Mouse (Mus musculus): ENCODE measurements around the gene St3gal3.

The St3gal3 gene

GRCm38 (mm10) chr4:118085025-118085424, 49.7 kb downstream of the St3gal3 start:
- DNase-seq: no peak

DNA sequence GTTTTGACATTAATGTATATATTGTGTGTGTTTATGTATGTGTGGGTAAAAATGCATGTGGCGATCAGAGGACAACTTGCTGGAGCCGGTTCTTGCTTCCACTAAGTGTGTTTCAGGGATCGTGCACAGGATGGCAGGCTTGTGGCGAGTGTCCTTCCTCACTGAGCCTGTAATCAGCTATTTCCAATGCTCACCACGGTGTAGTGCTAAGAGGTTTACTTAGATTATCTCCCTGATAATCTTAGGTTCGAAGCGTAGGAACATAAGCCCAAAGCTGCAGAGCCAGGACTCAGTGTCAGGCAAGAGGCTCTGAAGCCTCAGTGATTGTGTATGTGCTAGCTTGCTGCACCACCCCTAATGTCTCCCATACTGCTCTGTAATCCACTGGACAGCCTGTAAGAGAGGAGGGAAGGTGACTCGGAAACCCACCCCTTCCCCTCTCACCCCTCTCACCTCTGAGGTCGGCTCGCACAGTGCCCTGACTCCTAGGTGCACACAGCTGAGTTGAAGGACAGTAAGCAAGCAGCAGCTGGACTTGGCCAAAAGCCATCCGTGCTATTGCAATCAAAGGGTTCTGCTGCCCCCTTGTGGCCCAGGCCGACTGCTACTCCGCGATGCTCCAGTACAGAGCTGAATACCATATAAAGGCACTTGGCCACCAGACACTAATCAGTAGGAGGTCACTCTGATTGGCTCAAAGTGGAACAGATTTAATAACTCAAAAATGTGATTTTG, 51.3 kb downstream of the St3gal3 start:
- peak; percentile 95 for DNase-seq

- no peak for DNase-seq
Observed at GRCm38 (mm10) chr4:118081608-118082331, 52.9 kb downstream of the St3gal3 start.

- no peak for DNase-seq
Observed at GRCm38 (mm10) chr4:118080481-118080880, 54.2 kb downstream of the St3gal3 start.

DNA sequence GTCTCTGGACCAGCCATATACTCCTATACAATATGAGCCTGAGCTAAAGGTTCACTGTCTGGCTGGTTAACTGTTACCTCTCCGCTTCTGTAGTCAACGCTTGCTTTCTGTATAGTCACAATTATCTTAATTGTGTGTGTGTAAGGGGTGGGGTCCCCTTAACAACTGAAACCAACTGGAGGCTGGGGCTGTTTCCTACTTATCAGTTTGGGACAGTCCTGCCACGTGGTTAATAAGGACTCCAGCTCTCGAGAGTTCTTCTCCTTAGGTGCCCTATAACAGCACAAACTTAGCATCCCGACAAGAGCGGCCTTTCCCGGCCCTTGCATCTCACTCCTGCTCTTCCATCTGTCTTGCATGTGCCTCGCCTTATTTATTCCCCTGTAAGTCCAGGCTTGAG, 55.5 kb downstream of the St3gal3 start:
- no peak for DNase-seq

GRCm38 (mm10) chr4:118078576-118078975, 56.1 kb downstream of the St3gal3 start:
- no peak for DNase-seq

- DNase-seq: no peak
Observed at GRCm38 (mm10) chr4:118077293-118077752, 57.4 kb downstream of the St3gal3 start.

GRCm38 (mm10) chr4:118076648-118077047, 58.1 kb downstream of the St3gal3 start:
- DNase-seq: no peak

DNA sequence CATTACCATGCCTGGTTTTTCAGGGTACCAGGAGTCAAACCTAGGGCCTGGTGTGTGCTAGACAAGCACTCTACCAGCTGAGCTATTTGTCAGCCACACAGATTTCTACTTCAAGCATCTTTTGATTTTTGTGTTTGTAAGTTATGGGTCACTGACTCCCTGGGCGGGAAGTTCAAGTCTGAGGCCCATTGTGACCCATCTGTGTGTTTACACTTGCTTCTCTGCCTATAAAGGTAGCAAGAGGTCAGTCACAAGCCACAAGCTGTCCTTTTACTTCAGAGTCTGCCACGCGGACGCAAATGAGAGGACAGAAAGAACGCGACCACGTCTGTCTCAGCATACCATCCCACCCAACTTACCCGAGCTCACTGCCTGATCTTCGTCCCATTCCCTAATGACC, 59.4 kb downstream of the St3gal3 start:
- no peak for DNase-seq

GRCm38 (mm10) chr4:118074236-118074635, 60.5 kb downstream of the St3gal3 start:
- no peak for DNase-seq

- no peak for DNase-seq
Observed at GRCm38 (mm10) chr4:118073128-118073527, 61.6 kb downstream of the St3gal3 start.

- no peak for DNase-seq
Observed at GRCm38 (mm10) chr4:118071891-118072290, 62.8 kb downstream of the St3gal3 start.

DNA sequence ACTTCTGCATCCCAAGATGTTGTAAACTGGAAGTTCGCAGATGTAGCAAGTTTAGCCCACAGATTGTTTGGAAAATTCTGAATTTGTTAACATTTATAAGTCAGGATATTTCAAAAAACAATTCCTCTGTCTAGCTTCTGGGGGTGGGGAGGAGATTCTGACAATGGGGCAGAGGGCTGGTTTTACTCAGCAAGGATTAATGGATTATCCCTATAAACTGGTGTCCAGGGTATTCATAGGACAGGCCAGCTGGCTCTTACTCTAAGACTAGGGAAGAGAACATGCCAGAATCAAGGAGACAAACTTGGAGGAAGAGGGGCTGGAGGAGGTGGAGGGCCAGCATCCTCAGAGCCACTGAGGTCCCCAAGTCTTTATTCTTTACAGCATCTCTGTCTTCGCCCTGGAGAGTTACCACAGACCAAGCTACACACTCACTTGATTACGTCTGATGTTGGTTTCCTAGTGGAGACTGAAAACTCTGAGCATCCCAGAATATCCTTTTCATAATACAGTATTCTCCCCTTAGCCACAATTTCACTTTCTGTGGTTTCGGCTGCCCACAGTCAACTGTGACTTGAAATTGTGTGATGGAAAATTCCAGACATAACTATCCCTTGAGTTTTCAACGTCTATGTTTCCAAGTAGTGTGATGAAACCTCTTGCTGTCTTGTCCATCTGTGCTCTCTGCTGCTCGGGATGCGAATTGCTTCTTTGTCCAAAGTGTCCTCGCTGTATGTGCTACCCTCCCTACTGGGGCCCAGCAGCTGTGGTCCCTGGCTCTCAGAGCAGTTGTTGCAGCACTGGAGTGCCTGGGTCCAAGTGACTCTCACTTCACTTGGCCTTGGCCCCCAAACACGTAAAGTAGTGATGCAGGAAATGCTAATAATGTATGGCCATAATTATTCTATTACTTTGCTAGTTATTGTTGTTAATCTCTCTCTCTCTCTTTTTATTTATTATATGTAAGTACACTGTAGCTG, 64.2 kb downstream of the St3gal3 start:
- no peak for DNase-seq

GRCm38 (mm10) chr4:118061809-118062463, 72.8 kb downstream of the St3gal3 start:
- no peak for DNase-seq

DNA sequence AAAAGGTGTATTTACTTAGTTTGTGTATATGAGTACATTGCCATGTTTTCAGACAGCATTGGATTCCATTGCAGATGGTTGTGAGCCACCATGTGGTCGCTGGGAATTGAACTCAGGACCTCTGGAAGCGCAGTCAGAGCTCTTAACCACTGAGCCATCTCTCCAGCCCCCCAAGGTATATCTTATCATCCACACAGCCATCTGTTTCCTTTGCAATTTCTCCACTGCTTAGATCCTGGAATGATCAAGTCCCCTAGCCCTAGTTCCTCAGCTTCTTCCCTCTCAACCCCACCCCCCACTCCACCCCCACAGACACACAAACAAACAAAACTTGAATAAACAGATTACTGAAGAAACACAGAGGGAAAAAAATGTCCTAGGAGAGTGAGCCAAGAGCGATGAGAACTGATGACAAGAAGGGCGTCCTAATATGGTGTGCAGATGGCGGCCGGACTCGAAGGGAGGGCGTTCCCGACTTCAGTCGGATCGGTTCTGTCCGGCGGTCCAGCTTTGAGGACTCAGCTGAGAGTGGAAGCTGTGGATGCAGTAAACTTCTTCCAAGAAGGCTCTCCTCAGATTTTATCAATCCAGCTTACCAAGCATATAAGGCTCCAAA, 73.7 kb downstream of the St3gal3 start:
- peak; percentile 76 for DNase-seq

- DNase-seq: no peak
Observed at GRCm38 (mm10) chr4:118059816-118060475, 74.8 kb downstream of the St3gal3 start.

DNA sequence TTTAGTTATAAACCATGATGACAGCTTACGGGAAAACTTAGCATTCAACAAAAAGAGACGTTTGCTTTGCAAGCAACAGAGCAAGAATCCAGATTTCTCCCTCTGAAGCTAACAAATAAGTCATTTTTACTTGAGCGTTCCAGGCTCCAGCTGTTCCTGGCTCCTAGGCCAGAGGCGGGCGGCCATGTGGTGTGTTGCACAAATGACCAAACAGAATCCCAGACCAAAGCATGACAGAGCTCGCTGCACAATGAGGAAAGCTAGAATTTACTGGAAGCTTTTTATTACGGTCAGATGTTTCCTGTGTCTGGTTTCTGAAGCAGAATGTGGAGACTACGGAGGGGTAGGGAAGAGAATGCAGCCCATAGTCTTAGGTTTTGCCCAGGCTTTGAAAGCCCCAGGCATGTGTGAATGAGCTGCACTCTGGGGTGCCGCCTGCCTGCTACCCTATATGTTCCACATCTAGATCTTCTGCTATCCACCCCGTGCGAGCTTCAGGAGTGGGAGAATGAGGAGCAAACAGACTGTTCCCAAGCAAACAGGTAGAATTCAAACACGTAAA, 76.5 kb downstream of the St3gal3 start:
- DNase-seq: peak; percentile 71

DNA sequence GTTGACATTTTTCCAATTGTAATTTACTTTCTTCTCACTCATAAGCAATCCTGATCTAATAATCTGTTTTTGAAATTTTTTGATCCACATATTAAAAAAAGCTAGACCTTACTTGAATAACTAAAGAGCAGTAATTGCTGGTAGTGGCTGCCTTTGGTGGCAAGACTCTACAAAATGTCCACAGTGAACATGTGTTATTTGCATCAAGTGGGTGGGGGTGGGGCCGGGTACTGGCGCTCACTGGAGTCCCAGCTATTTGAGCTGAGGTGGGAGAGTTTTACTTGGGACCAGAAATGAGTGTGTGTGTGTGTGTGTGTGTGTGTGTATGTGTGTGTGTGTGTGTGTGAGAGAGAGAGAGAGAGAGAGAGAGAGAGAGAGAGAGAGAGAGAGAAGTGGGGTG, 77.6 kb downstream of the St3gal3 start:
- no peak for DNase-seq

GRCm38 (mm10) chr4:118054615-118055014, 80.1 kb downstream of the St3gal3 start:
- DNase-seq: no peak

DNA sequence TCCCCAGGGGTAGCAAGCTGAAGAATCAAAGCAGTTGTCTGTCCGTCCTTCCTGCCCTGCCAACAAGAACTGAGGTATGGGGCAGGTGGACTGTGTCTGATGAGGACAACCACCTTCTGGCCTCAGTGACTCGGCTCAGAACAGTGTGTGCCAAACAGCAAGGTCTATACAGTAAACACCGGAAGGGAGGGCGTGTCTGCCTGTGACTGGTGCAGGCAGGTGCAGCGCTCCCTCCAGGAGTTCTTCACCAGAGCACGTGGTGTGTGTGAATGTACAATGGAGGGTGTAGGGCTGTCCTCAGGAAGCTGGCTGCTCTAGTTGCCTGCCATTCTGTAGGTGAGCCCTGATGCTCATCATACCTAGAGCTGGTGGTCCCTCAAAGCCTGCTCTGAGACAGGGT, 80.8 kb downstream of the St3gal3 start:
- no peak for DNase-seq

Measured in lung, postnatal 10 days (tissue).